Mouse (Mus musculus): ENCODE results near the gene Rab3d. TPM values are rescaled to one million over a fixed set of nuclear protein-coding genes. Genes with fewer than 3 reads are reported as not detected.

The Rab3d gene
- polyA plus RNA-seq (2015; fragmentation: Nextera tagmentation; extraction: Ambion mirVana) = 28.4 and 31.0 TPM in 2 replicates

DNA sequence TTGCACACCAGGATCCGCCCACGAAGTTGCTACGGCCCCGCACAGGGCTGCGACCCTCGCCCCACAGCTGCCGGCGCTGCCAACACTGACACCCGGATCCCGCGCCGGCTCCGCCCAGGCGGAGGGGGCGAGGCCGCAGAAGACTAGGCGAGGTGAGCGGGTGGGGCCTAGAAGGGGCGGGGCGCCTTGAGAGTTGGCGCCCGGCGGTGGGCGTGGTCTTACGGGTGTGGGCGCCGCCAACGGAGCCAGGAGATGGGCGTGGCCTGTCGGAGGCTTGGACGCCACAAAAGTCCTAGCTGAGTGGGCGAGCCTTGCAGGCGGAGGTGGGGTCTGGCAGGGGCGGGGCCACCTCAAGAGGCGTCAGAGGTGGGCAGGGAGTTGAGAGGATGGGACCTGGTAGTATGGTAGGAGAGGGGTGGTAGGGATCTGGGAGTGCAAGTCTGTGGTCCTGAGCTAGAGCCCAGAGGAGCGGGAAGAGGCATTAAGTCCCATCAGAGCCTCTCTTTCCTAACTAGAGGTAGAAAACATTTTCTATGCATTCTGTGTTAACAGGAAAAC is at the start of gene Rab3d:
Gene Rab3d (minus strand): TSS at position 158 of the 558 bp plus-strand sequence.
- peak within 1 kb of the TSS; percentile 79 for H3K4me3 ChIP-seq (ENCODE audit: low read depth, low read length)
- peak within 1 kb of the TSS; percentile 44 for H3K9ac ChIP-seq (replicated peaks; ENCODE audit: low read depth)
- H3K4me2 ChIP-seq (replicated peaks; ENCODE audit: low read depth, low read length) = peak within 1 kb of the TSS; percentile 99
- TF ChIP-seq EP300 (IDR thresholded peaks at IDR 0.05) = no peak
- TF ChIP-seq CTCF (IDR thresholded peaks at IDR 0.05) = no peak
- H3K27me3 ChIP-seq (replicated peaks; ENCODE audit: insufficient read depth, low read length) = no peaks in the 10 kb centered on the region
- peaks cover 3% of the 10 kb centered on the region; the same call in 1 of the 2 replicates for H3K4me1 ChIP-seq (ENCODE audit: insufficient read depth, low read depth, low read length)
- peak within 1 kb of the TSS; percentile 85 for H3K27ac ChIP-seq (ENCODE audit: low read length)
- under 1% methylated on average over 34 of the region's 36 CpGs for WGBS
- ATAC-seq (peak; percentile 94), DNase-seq (ENCODE audit: low spot score) (peak; percentile 98)
- no peaks in the 10 kb centered on the region for H3K36me3 ChIP-seq (ENCODE audit: insufficient read depth, low read length)
- no peaks in the 10 kb centered on the region for H3K9me3 ChIP-seq (ENCODE audit: low read length)

DNA sequence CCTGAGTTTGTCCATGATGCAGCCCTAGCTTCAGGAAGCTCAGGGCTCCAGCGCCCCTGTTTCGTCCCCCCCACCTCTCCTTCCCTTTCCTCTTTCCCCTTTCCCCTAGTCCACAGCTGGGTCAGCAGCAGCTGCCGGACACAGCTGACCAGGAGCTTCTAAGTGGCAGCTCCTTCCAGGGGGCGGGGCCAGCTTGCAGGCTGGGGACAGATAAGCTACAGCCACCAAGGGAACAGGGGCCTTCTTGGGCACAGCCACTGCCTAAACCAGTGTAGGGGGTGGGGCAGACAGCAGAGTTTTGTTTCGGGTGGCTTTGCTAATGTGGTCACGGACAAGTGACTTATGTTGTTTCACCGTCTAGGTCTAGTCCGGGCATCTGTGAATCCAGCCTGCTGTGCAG is 45.4 kb upstream of the Rab3d start, which contains the start of gene Epor:
Gene Epor (minus strand): TSS at position 90 of the 400 bp plus-strand sequence.
- H3K9ac ChIP-seq (replicated peaks; ENCODE audit: low read depth) = no peak within 1 kb of the TSS; the same call in 1 of the 2 replicates
- no peak within 1 kb of the TSS for H3K27ac ChIP-seq (ENCODE audit: low read length)
- H3K36me3 ChIP-seq (ENCODE audit: insufficient read depth, low read length) = no peaks in the 10 kb centered on the region
- 15% methylated on average over 7 of the region's 8 CpGs for WGBS
- peak; percentile 42 for ATAC-seq
- no peaks in the 10 kb centered on the region for H3K9me3 ChIP-seq (ENCODE audit: low read length)
- TF ChIP-seq EP300 (IDR thresholded peaks at IDR 0.05) (no peak), CTCF (IDR thresholded peaks at IDR 0.05) (no peak)
- peak within 1 kb of the TSS; percentile 37 for H3K4me3 ChIP-seq (ENCODE audit: low read depth, low read length)
- H3K4me1 ChIP-seq (ENCODE audit: insufficient read depth, low read depth, low read length) = peaks cover 25% of the 10 kb centered on the region
- H3K4me2 ChIP-seq (replicated peaks; ENCODE audit: low read depth, low read length) = peak within 1 kb of the TSS; percentile 81
- DNase-seq (ENCODE audit: low spot score) = peak; percentile 51
- H3K27me3 ChIP-seq (replicated peaks; ENCODE audit: insufficient read depth, low read length) = 0 out of 2 replicates have a peak, but pooled peaks cover 7% of the 10 kb centered on the region

DNA sequence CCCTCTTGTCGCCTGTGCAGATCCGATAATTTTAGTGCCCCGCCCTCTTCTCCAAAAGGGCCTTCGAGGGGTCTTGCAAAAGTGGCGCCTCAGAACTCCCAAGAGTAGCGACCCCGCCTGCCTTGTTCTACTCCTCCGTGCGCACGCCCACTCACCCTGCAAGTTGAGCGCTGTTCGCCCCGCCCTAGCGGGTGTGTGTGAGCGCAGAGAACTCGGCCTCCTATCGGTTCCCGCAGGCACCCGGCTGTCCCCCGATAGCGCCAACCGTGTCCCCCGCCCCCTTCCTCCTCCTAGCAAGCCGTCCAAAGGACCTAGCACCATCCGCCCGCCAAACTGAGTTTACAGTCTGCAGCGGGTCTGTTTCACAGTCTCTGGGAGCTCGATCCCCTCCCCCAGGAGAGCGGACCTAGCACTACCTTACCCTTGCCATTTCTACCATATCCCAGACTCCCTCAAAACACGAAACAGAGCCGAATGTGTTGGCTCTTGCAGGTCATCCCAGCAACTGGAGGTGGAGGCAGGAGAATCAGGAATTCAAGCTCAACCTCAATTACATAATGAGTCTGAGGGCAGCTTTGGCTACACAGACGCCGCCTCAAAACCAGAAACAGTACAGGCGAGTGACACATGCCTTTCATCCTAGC is 44.5 kb upstream of the Rab3d start:
- WGBS = 3% methylated on average over 33 of the region's 34 CpGs
- DNase-seq (ENCODE audit: low spot score) (peak; percentile 74), ATAC-seq (peak; percentile 71)
- H3K9me3 ChIP-seq (ENCODE audit: low read length) = no peaks in the 10 kb centered on the region
- 0 out of 2 replicates have a peak, but pooled peaks cover 7% of the 10 kb centered on the region for H3K27me3 ChIP-seq (replicated peaks; ENCODE audit: insufficient read depth, low read length)
- TF ChIP-seq EP300 (IDR thresholded peaks at IDR 0.05) = no peak
- TF ChIP-seq CTCF (IDR thresholded peaks at IDR 0.05) = peak; percentile 34
- peak overlapping the region; percentile 37 for H3K4me3 ChIP-seq (ENCODE audit: low read depth, low read length)
- H3K9ac ChIP-seq (replicated peaks; ENCODE audit: low read depth) = no peak overlapping the region; the same call in 1 of the 2 replicates
- no peak overlapping the region for H3K27ac ChIP-seq (ENCODE audit: low read length)
- peak overlapping the region; percentile 81 for H3K4me2 ChIP-seq (replicated peaks; ENCODE audit: low read depth, low read length)
- peaks cover 25% of the 10 kb centered on the region for H3K4me1 ChIP-seq (ENCODE audit: insufficient read depth, low read depth, low read length)
- no peaks in the 10 kb centered on the region for H3K36me3 ChIP-seq (ENCODE audit: insufficient read depth, low read length)

DNA sequence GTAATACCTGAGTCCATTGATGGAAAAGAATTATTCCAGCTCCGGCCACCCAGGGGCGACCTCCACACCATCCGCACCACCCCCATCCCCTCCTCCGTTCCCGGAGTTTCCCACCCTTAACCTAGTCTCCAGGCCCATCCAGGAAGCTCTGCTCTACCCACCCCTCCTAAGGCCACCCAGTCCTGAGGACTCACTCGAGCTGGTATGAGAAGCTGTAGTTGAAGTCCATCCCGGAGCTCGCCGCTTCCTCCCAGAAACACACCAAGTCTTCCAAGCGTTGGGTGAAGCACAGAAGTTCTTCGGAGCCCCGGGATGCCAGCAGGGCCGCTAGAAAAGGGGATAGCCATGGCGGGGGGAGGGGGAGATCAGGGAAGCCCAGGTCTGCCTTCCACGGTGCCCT is 44.0 kb upstream of the Rab3d start:
- H3K4me2 ChIP-seq (replicated peaks; ENCODE audit: low read depth, low read length) = peak overlapping the region; percentile 81
- peak; percentile 24; the same call in 1 of the 2 replicates for ATAC-seq
- H3K9me3 ChIP-seq (ENCODE audit: low read length) = no peaks in the 10 kb centered on the region
- H3K27me3 ChIP-seq (replicated peaks; ENCODE audit: insufficient read depth, low read length) = 0 out of 2 replicates have a peak, but pooled peaks cover 7% of the 10 kb centered on the region
- peak; percentile 30 for DNase-seq (ENCODE audit: low spot score)
- H3K4me1 ChIP-seq (ENCODE audit: insufficient read depth, low read depth, low read length) = peaks cover 25% of the 10 kb centered on the region
- H3K36me3 ChIP-seq (ENCODE audit: insufficient read depth, low read length) = no peaks in the 10 kb centered on the region
- TF ChIP-seq CTCF (IDR thresholded peaks at IDR 0.05) = peak; percentile 4; the same call in 1 of the 2 replicates
- TF ChIP-seq EP300 (IDR thresholded peaks at IDR 0.05) = no peak
- no peak overlapping the region for H3K27ac ChIP-seq (ENCODE audit: low read length)
- no peak overlapping the region; the same call in 1 of the 2 replicates for H3K9ac ChIP-seq (replicated peaks; ENCODE audit: low read depth)
- H3K4me3 ChIP-seq (ENCODE audit: low read depth, low read length) = peak overlapping the region; percentile 37
- under 1% methylated on average over 14 of the region's 15 CpGs for WGBS

DNA sequence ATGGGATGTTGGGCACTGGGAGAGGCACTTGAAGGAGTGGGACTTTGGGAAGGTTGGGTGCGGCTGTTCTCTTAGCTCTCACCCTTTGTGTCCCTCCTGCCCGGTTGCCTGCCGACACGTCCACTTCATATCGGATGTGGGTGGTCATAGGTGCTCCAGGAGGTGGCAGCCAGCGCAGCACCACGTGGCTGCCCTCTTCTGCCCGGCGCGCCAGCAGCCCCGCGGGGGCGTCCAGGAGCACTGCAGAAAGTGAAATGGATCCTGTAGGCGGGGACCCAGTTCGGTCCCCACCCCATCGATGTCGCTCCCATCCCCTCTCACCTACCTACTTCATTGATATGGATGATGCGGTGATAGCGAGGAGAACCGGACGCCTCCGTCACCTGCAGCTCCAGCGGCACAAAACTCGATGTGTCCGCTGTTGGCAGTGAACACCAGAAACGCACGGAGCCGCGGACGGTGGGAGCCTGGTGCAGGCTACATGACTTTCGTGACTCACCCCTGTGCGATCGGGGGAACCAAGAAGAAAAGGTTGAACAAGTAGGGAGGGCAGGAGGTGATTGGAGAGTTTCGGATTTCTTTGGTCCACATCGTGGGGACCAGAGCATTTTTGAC is 43.5 kb upstream of the Rab3d start:
- Histone ChIP-seq H3K4me1 (ENCODE audit: insufficient read depth, low read depth, low read length) (peaks cover 25% of the 10 kb centered on the region), H3K27ac (ENCODE audit: low read length) (no peak overlapping the region), H3K36me3 (ENCODE audit: insufficient read depth, low read length) (no peaks in the 10 kb centered on the region), H3K27me3 (replicated peaks; ENCODE audit: insufficient read depth, low read length) (0 out of 2 replicates have a peak, but pooled peaks cover 7% of the 10 kb centered on the region), H3K4me2 (replicated peaks; ENCODE audit: low read depth, low read length) (peak overlapping the region; percentile 81), H3K9ac (replicated peaks; ENCODE audit: low read depth) (no peak overlapping the region), H3K9me3 (ENCODE audit: low read length) (no peaks in the 10 kb centered on the region), H3K4me3 (ENCODE audit: low read depth, low read length) (peak overlapping the region; percentile 37; the same call in 1 of the 2 replicates)
- peak; percentile 29; the same call in 1 of the 2 replicates for ATAC-seq
- TF ChIP-seq EP300 (IDR thresholded peaks at IDR 0.05) (no peak), CTCF (IDR thresholded peaks at IDR 0.05) (peak; percentile 15; the same call in 1 of the 2 replicates)
- 2% methylated on average over 33 of the region's 35 CpGs for WGBS
- peak; percentile 36 for DNase-seq (ENCODE audit: low spot score)
